Mouse (Mus musculus) C2C12 (cell line): Measurements from ENCODE around the gene Gm39566. TPM values are rescaled to one million over a fixed set of nuclear protein-coding genes. Genes with fewer than 3 reads are reported as not detected.

Source experiments
- H3K27me3 ChIP-seq: one replicate; pipeline ENCODE4 v1.6.1; 2011; ENCODE audit not compliant: control insufficient read depth, insufficient read depth, insufficient read length
- H3K36me3 ChIP-seq: one replicate; pipeline ENCODE4 v1.6.1; 2011; ENCODE audit not compliant: control insufficient read depth, insufficient read depth
- H3K4me3 ChIP-seq: one replicate; pipeline ENCODE4 v1.5.1; 2011; ENCODE audit warnings: mild to moderate bottlenecking, control low read depth; ENCODE audit not compliant: poor library complexity, insufficient read depth, severe bottlenecking
- H3K79me2 ChIP-seq: one replicate; pipeline ENCODE4 v1.6.1; 2011; ENCODE audit not compliant: control insufficient read depth, insufficient read depth
- H3K79me3 ChIP-seq: one replicate; pipeline ENCODE4 v1.6.1; 2011; ENCODE audit warnings: low read depth, control low read depth
- H3ac ChIP-seq: one replicate; pipeline ENCODE3; 2011; ENCODE audit warnings: low read depth; ENCODE audit not compliant: control insufficient read depth, insufficient read length
- CEBPB ChIP-seq: IDR thresholded peaks from one replicate; pipeline ENCODE4 v1.6.1; 2011; ENCODE audit warnings: low read depth, mild to moderate bottlenecking, control low read depth, moderate library complexity
- CTCF ChIP-seq: IDR thresholded peaks from one replicate; pipeline ENCODE4 v1.5.1; 2011; ENCODE audit not compliant: control insufficient read depth, insufficient read depth, insufficient read length
- FOSL1 ChIP-seq: IDR thresholded peaks from one replicate; pipeline ENCODE4 v1.8.0; 2011; ENCODE audit warnings: mild to moderate bottlenecking, low read length; ENCODE audit not compliant: poor library complexity, insufficient read depth, severe bottlenecking
- MAX ChIP-seq: IDR thresholded peaks from one replicate; pipeline ENCODE4 v1.6.1; 2011; ENCODE audit warnings: mild to moderate bottlenecking, control low read depth
- MYOD1 ChIP-seq: IDR thresholded peaks from one replicate; pipeline ENCODE4 v1.6.1; 2011; ENCODE audit warnings: low read depth; ENCODE audit not compliant: control insufficient read depth, insufficient read length
- MYOG ChIP-seq: IDR thresholded peaks from one replicate; pipeline ENCODE4 v1.6.1; 2011; ENCODE audit not compliant: control insufficient read depth, insufficient read length; ENCODE audit errors: extremely low read depth
- USF1 ChIP-seq: IDR thresholded peaks from one replicate; pipeline ENCODE4 v1.6.1; 2011; ENCODE audit warnings: low read depth, mild to moderate bottlenecking, control low read depth, moderate library complexity
- polyA plus RNA-seq: library from polyadenylated mRNA; unstranded; fragments of >200 nt; fragmentation: generic; extraction: Trizol; gene quantifications from one replicate; pipeline ENCODE4 v1.2.1, GENCODE M21; 2012; ENCODE audit warnings: missing spikeins

Gm39566 gene
- polyA plus RNA-seq, 1 experiment, result not detected

DNA sequence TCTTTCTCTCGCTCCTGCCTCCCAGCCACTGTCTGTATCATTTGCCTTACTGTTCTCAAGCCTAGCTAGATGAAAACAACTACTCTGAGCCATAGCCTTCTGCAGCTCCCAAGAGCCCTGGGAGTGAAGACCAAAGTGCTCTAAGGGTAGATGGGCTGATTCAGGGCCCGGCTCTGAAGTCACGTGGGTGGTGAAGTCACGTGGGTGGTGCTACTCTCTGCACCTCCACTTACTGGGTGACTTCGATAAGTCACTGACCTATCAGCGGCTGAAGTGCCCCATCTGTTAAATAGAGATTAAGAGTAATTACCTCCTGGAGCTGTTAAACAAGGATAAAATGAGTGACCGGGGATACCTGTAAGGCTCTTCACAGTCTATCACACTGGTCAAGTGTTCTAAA lies 38.9 kb upstream of the Gm39566 start:
- Histone ChIP-seq H3K4me3 (no peak overlapping the region), H3K36me3 (peaks cover 28% of the 10 kb centered on the region), H3ac (no peak overlapping the region), H3K79me3 (no peaks in the 10 kb centered on the region), H3K27me3 (peaks cover 8% of the 10 kb centered on the region), H3K79me2 (no peaks in the 10 kb centered on the region)
- no peak for TF ChIP-seq FOSL1
- peak; percentile 87 for TF ChIP-seq USF1

DNA sequence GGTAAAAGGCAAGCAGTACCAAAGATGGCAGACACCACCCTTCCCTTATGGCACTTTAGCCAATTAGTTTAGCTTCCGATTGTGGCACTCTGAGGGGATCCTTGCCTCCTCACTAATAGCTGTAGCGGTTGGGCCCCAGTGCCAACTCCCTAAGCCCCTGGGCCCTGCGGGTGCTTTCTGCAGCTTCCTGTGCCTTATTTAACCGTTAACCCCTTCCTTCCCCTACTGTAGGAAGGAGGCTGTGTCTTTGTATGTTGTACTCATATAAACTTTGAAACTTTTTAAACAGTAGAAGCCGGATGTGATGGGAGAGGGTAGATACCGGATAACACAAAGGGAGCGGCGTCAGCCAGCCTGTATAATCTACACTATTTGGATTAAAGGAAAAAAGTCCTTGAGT lies 35.7 kb upstream of the Gm39566 start:
- Histone ChIP-seq H3K36me3 (peaks cover 45% of the 10 kb centered on the region), H3K79me3 (peaks cover 2% of the 10 kb centered on the region)

DNA sequence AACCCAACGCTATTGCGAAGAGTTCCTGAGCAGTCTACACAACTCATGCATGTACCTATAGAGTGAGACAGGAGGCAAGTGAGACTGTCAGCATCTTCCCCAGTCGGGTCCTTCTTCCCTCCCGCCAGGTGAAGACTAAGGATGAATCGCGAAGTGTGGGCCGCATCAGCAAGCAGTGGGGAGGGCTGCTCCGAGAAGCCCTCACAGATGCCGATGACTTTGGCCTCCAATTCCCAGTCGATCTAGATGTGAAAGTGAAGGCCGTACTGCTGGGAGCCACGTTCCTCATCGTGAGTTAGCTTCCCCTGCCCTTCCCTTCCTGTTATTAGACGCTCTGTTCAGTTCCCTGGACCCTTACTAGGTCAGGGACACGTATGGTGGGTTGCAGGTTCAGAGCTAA lies 34.8 kb upstream of the Gm39566 start:
- no peak overlapping the region for H3ac ChIP-seq
- H3K4me3 ChIP-seq, result no peak overlapping the region
- peaks cover 2% of the 10 kb centered on the region for H3K79me3 ChIP-seq
- H3K79me2 ChIP-seq, result peaks cover 22% of the 10 kb centered on the region
- H3K27me3 ChIP-seq, result no peaks in the 10 kb centered on the region
- TF ChIP-seq FOSL1 (no peak), MYOD1 (no peak)
- H3K36me3 ChIP-seq, result peaks cover 45% of the 10 kb centered on the region

More for the DNA sequence above, 35.7 kb upstream of the Gm39566 start:
- Histone ChIP-seq H3K79me2 (peaks cover 22% of the 10 kb centered on the region), H3K4me3 (no peak overlapping the region), H3K27me3 (no peaks in the 10 kb centered on the region), H3ac (no peak overlapping the region)
- no peak for TF ChIP-seq CTCF
- TF ChIP-seq USF1, result no peak
- TF ChIP-seq MYOG, result no peak
- TF ChIP-seq CEBPB, result no peak

DNA sequence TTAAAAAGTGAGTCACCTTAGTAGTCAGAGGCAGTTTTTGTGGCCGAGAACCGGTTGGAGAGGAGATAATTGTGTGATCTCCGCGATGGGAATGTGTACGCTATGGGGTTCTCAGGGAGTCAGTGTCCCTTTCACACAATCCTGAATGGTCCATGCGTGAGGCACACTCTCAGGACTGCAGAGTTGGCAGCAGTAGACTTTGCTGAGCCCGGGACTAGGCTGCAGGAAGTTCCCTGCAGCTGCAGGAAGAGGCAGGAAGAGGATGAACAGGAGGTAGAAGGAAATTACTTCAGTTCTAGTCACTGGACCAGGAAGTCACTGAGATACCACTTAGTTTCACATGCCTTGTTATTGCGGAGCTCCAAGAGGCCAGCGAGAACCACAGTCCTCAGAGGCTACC lies 34.0 kb upstream of the Gm39566 start:
- no peak for TF ChIP-seq MYOG
- no peak for TF ChIP-seq MAX
- no peak for TF ChIP-seq CEBPB
- no peak for TF ChIP-seq FOSL1
- TF ChIP-seq CTCF, result no peak
- no peak for TF ChIP-seq MYOD1
- no peak for TF ChIP-seq USF1

DNA sequence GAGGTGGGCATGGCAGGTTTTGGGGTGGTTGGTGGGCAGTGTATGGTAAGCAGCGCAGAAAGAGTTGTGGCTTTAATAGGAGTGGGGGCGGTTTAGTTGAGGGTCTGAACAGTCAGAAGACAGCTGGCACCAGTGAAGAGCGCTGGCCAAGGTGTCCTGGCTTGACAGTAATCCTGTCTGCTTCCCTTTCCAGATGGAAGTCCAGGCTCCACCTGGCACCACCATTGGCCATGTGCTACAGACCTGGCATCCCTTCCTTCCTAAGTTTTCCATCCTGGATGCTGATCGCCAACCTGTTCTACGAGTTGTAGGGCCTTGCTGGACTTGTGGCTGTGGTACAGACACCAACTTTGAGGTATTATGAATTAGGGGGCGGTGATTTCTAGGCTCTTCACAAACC lies 32.9 kb upstream of the Gm39566 start:
- TF ChIP-seq MAX (no peak), FOSL1 (no peak), CTCF (no peak), CEBPB (no peak), MYOD1 (no peak), USF1 (no peak), MYOG (no peak)
- Histone ChIP-seq H3K4me3 (no peak overlapping the region), H3K36me3 (peaks cover 45% of the 10 kb centered on the region), H3ac (no peak overlapping the region), H3K27me3 (no peaks in the 10 kb centered on the region), H3K79me3 (peaks cover 2% of the 10 kb centered on the region), H3K79me2 (peaks cover 22% of the 10 kb centered on the region)

More for the DNA sequence above, 34.0 kb upstream of the Gm39566 start:
- peaks cover 45% of the 10 kb centered on the region for H3K36me3 ChIP-seq
- H3K79me3 ChIP-seq, result peaks cover 2% of the 10 kb centered on the region
- peaks cover 22% of the 10 kb centered on the region for H3K79me2 ChIP-seq
- H3ac ChIP-seq, result no peak overlapping the region
- no peaks in the 10 kb centered on the region for H3K27me3 ChIP-seq
- H3K4me3 ChIP-seq, result no peak overlapping the region

DNA sequence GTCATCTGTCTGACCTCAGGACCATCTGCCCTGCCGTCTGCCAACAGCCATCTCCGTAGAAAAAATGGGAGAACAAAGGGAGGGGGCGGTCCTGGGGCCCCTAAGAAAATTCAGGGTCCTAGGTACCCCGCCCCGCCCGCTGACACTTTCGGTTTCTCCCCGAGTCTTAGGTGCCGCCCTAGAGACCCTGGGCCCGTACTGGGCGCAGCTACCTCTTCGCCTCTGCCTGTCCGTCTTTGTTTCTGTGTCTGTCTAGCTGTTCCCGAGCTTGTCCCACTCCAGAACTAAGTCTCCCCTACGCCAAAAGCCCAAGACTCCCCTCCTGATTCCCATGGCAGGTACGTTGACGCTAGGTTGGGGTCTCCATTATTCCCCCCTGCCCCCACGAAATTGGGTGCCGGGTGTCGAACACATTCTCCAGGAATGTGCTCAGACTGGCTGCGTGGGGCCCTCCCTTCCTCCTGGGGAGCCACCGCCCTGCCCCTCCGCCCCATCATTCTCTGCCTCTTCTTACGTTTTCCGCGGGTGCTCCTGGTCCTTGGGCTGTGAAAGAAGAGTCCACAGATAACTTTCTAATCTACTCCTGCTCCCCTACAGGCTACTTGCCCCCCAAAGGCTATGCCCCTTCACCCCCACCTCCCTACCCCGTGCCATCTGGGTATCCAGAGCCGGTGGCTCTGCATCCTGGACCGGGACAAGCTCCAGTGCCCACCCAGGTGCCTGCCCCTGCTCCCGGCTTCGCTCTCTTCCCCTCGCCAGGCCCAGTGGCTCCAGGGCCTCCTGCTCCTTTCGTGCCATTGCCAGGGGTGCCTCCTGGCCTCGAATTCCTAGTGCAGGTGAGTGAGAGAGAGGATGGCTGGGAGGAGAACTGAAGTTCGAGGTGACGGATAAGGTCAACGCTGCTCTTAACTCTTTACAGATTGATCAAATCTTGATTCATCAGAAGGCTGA lies 31.9 kb upstream of the Gm39566 start:
- peaks cover 2% of the 10 kb centered on the region for H3K79me3 ChIP-seq
- H3K4me3 ChIP-seq, result peak overlapping the region; percentile 89
- TF ChIP-seq MYOD1 (no peak), CTCF (no peak), MAX (no peak), FOSL1 (no peak), CEBPB (no peak), USF1 (no peak), MYOG (no peak)
- no peaks in the 10 kb centered on the region for H3K27me3 ChIP-seq
- H3ac ChIP-seq, result peak overlapping the region; percentile 89
- peaks cover 22% of the 10 kb centered on the region for H3K79me2 ChIP-seq
- H3K36me3 ChIP-seq, result peaks cover 45% of the 10 kb centered on the region
